Mouse (Mus musculus) spleen, postnatal 4 days (tissue): ENCODE data around the gene Hoxa4.

ENCODE experiments used
- DNase-seq, 2 experiments: peaks; one replicate each; pipeline ENCODE4 v3.0.0; 2022; ENCODE audit warnings: low spot score in 2 of 2

Hoxa4 gene

DNA sequence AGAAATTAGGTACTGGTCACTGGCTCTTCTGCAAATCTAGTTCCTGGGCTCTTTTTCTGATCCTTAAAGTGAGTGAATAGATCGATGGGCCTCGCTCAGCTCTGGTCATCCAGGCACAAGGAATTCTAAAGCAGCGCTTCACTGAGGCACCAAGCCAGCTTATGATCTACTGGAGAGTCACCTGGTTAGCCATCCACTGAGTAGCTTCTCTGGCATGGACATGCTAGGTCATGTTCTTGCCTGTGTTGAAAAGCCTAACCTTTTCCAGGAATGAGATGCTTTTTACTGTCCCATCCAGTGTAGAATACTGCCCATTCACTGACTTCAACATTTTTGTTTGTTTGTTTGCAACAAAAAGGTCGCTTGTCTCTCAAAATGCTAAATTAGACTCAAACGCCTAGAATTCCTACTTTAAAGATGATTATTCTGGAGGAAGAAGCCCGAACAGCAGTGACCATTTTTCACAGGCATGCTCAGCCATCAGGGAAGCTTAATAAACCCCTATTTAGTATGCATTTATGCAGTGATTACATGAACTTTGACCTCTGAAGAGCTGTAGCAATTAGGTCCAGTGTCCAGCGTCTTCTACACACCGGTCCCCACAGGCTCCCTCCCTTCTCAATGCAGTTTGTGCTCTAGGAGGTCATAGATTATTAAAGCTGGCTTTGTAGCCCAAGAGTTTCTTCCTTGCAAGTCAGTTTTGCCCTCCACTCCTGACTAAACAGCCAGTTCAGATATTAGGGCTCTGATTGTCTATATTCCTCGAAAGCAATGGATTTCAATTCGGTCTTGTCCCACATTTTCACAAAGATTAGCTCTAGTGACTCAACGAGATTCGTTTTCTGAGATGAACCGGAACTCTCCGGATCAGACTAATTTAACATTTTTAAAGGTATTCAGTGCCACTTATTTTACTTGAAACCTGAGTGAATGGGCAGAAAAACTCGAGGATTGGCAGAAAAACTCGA, 39.0 kb downstream of the Hoxa4 start:
- no peak for DNase-seq

DNA sequence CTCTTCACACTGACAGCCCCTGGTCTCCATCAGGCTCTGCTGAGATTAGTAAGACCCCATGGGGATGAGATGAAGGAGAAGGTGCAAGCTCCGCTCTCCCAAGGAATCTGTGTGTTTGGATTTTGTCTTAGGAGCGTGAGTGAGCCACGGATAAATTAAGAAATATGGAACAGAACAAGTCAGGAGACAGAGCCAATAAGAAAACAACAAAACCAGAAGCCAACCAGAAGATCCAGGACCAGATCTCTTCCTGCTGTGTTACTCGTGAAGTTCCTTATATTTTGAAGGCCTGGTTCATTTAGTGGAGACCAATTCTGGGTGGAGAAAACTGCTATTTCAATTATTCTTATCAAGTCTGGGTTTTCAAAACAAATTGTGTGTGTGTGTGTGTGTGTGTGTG, 40.0 kb downstream of the Hoxa4 start:
- no peak for DNase-seq

DNA sequence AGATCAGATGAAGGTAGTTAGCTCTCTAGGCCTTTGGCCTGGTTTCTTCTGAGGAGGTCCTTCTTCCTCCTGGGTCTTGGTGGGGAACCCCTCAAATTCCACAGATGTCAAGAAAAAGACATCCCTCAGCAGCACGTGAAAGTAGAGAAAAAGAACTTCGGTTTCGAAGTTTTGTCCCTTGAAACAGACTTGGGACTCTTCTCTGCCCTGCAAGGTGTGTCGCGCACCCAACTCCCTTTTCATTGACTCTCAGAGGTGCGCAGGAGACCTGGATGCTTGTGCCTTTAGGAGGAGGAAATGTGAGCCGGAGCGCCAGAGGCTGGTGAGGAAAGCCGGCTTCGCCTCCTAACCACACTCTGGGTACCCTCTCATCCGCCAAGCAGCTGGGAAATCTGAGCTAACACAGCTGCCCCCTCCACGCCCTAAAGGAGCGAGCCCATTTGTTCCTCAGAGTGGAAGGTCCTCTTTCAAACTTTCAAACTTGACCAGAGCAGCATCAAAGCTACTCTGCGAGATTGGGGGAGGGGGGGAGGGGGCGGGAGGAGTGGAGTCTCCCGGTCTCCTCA, 41.1 kb downstream of the Hoxa4 start:
- DNase-seq, result no peak
